Mouse (Mus musculus): ENCODE measurements around the gene Pdcd7. TPM values are rescaled to one million over a fixed set of nuclear protein-coding genes. Genes with fewer than 3 reads are reported as not detected.
"Not testable (repeated sequence)": the region's sequence is repeated elsewhere in the genome, so short reads cannot be mapped to it uniquely, and the experiment has no call there.

Gene Pdcd7
- 10 to 100 TPM; 18.6 to 23.1 (median 19.9) TPM for total RNA-seq (2022)

DNA sequence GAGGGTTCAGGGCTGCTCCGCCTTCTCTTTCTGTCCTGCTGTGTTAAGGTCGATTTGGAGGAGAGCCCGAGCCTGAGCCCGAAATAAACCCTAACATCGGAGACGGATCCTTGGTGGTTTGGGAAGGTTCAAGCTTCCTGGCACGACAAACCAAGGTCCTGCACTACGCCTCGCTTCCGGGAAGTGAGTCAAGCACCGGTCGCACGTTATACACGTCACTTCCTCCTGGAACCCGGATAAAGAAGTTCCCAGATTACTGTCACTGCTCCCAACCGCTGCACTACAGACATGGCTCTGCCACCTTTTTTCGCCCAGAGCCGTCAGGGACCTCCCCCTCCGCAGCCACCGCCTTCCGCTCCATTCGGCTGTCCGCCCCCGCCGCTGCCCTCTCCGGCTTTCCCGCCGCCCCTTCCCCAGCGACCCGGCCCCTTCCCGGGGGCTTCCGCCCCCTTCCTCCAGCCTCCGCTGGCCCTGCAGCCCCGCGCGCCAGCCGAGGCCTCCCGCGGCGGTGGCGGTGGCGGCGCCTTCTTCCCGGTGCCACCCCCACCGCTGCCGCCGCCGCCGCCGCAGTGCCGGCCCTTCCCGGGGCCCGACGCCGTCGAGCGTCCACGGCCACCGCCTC lies at the start of gene Pdcd7:
Gene Pdcd7, plus strand, starts transcription at position 251 of the 622 bp plus-strand sequence.
- peak; percentile 92 for DNase-seq

DNA sequence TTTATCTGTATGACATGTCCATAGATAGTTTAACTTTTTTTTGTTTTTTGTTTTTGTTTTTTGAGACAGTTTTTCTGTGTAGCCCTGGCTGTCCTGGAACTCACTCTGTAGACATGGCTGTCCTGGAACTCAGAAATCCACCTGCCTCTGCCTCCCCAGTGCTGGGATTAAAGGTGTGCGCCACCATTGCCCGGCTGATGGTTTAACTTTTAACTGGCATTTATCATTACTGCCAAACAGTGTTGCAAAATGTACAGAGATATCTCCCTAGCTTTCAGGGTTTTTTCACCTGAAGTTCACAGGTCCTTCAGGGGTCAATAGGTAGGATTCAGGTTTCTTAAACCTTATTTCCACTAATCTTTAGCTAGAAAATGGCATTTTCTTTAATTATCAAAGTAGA lies 48.8 kb upstream of the Pdcd7 start:
- DNase-seq, result no peak

DNA sequence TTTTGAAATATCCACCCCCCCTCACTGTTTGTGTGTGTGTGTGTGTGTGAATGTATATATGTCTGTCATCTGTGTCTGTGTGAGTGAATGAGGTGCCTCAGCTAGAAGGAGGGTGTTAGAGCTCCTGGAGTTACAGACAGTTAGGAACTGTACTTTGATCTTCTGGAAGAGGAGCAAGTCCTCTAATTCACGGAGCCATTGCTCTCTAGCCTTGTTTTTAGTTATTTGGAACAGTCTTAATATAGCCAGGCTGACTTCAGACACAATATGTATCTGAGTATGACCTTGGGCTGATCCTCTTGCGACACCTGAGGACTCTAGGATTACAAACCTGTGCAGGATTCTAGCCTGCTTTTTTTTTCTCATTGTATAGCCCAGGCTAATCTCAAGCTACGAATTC lies 47.1 kb upstream of the Pdcd7 start:
- no peak for DNase-seq

GRCm38 (mm10) chr9:65299650-65300049 lies 46.3 kb upstream of the Pdcd7 start:
- DNase-seq, result no peak

- no peak for DNase-seq
These were observed 43.4 kb upstream of the Pdcd7 start for GRCm38 (mm10) chr9:65302327-65302983.

GRCm38 (mm10) chr9:65303586-65303985 lies 42.3 kb upstream of the Pdcd7 start:
- DNase-seq, result no peak

DNA sequence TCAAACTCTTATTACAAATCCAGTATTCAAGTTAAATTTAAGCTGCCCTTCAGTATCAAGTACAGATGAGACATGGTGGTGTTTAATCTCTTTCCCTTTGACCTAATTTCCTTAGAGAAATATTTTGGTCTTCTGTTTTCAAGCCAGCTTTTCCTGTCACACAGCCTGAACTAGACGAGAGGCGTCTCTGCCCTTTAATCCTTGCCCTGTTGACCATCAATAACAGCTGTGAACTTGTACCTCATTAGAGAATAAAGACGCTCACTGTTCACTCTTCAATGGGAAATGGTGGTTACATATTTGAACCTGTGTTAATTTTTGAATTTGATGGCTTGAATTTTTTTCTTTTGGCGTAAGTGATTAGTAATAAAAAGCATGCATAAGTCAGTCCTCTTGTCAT lies 41.6 kb upstream of the Pdcd7 start:
- no peak for DNase-seq

GRCm38 (mm10) chr9:65306672-65307071 lies 39.2 kb upstream of the Pdcd7 start:
- no peak for DNase-seq

DNA sequence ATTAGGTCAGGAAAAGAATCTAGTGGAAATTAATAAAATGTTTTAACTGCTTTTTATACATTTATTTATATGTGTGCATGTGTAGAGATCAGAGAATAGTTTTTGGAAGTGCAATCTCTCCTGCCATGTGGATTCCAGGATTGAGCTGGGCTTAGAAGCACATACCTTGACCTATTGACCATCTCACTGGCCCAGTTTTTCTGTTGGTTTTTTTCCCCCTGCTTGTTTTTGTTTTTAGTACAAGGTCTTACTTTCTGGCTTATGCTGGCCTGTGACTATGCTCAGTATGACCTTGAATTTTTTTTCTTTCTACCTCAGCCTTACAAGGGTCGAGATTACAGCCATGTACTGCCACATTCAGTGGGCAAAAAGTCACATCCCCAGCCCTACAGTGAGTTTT lies 37.9 kb upstream of the Pdcd7 start:
- DNase-seq, result peak; percentile 19

DNA sequence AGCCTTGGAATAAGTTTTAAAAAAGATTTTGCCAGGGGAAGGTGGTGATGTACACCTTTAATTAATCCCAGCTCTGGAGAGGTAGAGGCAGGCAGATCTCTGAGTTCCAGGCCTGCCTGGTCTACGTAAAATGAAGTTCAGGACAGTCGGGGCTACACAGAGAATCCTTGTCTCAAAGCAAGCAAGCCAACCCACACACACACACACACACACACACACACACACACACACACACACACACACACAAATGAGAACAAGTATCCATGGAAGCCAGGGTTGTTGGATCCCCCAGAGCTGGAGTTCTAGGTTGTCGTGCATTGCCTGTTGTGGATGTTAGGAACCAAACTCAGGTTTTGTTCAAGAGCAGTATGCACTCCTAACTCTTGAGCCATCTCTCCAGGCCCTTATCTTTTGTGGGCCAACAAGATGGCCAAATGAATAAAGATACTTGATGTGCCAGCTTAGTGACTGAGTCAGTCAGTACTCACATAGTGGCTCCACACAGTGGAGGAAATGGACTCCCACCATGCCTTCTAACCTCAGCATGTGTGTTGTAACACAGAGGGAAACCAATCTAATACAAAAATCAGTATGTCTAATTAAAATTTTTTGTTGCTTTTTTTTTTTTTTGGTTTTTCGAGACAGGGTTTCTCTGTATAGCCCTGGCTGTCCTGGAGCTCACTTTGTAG lies 33.1 kb upstream of the Pdcd7 start:
- DNase-seq, result no peak

- DNase-seq, result no peak
These were observed 32.1 kb upstream of the Pdcd7 start for GRCm38 (mm10) chr9:65313846-65314245.

GRCm38 (mm10) chr9:65322255-65322900 lies 23.5 kb upstream of the Pdcd7 start:
- DNase-seq, result no peak

DNA sequence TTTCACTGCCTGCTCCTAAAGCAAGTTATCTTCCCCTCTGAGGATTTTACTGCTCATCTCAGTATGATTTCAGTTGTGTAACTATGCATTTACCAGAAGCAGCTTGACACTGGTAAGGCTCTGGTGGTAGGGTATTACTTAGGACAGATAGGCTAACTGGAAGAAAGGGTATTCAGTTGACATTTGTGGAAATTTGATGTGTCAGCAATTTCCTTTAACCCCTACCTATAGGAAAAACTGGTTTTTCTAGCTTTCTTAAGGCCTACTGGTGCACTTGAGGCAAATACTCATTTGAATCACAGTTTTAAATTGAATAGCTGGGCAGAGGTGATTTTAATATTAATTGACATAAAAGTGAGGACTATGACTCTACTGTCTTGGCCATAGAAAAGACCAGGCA lies 19.9 kb upstream of the Pdcd7 start:
- no peak for DNase-seq

DNA sequence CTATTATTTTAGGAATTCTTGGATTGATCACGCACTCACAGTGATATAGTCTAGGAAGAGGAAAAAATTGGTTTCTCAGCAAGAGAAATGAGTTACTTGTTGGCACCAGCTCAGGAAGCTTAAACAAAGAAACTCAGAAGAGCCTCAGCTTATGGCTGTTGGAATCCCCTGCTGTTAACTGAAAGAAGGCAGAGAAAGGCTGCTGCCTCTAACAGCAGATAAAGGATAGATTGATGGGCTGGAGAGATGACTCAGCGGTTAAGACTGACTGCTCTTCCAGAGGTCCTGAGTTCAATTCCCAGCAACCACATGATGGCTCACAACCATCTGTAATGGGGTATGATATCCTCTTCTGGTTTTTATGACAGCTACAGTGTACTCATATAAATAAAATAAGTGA lies 18.5 kb upstream of the Pdcd7 start:
- no peak for DNase-seq

- no peak for DNase-seq
These were observed 11.9 kb upstream of the Pdcd7 start for GRCm38 (mm10) chr9:65333958-65334357.

GRCm38 (mm10) chr9:65339146-65339545 lies 6.8 kb upstream of the Pdcd7 start:
- no peak for DNase-seq

GRCm38 (mm10) chr9:65340414-65340813 lies 5.5 kb upstream of the Pdcd7 start:
- no peak for DNase-seq

GRCm38 (mm10) chr9:65345439-65345838 lies 465 bp upstream of the Pdcd7 start:
- DNase-seq, result not testable (repeated sequence)

DNA sequence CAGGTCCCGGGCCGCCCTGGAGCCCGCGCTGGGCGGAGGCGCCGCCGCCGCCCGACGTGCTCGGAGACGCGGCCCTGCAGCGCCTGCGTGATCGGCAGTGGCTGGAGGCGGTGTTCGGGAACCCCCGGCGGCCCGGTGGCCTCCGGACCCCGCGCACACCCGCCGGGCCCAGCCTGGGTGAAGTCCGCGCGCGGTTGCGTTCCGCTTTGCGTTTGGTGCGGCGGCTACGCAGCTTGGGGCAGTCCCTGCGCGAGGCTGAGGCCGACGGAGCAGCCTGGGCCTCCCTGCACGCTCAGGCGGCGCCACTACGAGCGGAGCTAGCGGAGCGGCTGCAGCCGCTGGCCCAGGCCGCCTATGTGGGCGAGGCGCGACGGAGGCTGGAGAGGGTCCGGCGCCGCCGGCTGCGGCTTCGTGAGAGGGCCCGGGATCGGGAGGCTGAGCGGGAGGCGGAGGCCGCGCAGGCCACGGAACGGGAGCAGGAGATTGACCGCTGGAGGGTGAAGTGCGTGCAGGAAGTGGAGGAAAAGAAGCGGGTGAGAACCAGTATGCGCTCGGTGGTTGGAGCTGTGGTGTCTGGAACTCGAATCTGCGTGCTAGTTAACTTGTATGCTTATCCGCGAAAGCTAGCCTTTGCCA lies 690 bp downstream of the Pdcd7 start:
- DNase-seq, result peak; percentile 18

DNA sequence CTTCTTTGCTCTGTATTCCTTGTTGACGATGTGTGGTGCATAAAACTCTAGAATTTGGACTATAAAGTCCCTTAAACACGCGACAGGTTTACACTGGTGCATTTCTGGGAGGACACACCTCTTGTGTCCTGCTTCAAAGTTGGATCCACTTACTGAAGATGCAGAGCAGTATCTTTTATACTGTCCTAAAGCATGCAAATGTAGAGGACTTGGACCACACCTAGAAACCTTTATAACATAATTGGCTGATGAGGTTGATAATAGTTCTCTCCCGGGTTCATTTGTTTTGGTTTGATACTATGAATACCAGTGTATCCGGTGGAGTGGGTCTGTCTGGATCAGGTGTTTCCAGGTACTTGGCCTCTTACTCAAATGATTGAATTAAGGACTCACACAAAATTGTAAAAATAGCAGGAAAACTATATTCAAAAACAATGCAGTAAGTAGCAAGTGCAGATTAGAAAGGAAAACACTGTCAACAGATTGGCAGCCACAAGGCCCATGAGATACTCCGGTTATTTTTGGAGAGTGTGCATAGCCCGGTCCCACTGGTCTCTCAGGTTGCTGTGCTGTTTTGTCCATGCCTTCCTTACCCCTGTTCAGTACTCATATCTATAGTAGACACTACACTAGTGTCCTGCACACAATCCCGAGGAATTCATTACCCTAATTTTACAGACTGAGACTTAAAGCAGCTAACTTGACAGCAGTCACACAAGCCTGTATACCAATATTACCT lies 1.4 kb downstream of the Pdcd7 start:
- no peak for DNase-seq

- DNase-seq, result no peak
These were observed 7.3 kb downstream of the Pdcd7 start for GRCm38 (mm10) chr9:65353251-65353650.

GRCm38 (mm10) chr9:65356561-65356960 lies 10.7 kb downstream of the Pdcd7 start:
- no peak for DNase-seq

All from adrenal gland, adult 8-10 months (tissue).